Mouse (Mus musculus): ENCODE results near the gene Hoxa11.

DNA sequence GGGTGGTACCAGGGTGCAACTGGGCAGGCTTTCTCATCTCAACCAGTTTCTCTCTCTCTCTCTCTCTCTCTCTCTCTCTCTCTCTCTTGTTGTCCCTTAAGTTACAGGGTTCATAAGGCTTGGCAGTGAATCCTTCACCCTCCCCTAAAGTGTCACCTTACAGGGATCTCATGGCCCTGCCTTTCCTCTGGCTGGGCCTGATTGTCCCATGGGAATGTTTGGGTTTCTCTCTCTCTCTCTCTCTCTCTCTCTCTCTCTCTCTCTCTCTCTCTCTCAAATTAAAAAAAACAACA lies 38.0 kb downstream of the Hoxa11 start:
- TF ChIP-seq CTCF (IDR thresholded peaks at IDR 0.05): no peak
- no peak for TF ChIP-seq EP300 (IDR thresholded peaks at IDR 0.05)
